Mouse (Mus musculus): ENCODE data around the gene Mid1.
"Not testable (repeated sequence)": the region's sequence is repeated elsewhere in the genome, so short reads cannot be mapped to it uniquely, and the experiment has no call there.

The Mid1 gene

GRCm38 (mm10) chrX:170000642-170001387, 315.8 kb downstream of the Mid1 start:
- not testable (repeated sequence) for DNase-seq (ENCODE audit: low spot score)

DNA sequence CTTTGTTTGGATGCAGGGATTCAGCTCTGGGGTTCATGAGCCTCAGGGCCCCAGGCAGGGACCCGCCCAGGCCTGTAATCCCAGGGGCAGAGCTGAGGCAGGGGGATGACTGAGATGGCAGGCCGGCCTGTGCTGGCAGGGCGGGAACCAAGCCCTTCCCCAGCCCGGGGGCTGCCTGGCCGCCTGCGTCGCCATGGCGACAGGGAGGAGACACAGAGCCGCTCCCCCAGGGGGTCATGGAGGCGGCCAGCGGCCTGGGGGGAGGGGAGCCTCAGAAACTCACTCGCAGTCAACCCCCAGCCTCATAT, 316.3 kb downstream of the Mid1 start:
- DNase-seq (ENCODE audit: low spot score): not testable (repeated sequence)

DNA sequence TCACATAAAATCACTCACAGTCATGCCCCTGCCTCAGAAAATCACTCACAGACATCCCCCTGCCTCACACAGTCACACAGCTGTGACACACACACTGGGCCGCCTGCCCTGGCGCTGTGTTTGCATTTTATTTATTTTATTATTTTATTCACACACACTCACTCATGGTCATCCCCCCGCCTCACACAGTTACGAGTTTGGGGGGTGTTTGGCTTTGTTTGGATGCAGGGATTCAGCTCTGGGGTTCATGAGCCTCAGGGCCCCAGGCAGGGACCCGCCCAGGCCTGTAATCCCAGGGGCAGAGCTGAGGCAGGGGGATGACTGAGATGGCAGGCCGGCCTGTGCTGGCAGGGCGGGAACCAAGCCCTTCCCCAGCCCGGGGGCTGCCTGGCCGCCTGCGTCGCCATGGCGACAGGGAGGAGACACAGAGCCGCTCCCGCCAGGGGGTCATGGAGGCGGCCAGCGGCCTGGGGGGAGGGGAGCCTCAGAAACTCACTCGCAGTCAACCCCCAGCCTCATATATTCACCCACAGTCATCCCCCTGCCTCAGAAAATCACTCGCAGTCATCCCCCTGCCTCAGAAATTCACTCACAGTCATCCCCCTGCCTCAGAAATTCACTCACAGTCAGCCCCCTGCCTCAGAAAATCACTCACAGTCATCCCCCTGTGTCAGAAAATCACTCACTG, 317.7 kb downstream of the Mid1 start:
- DNase-seq (ENCODE audit: low spot score): peak; percentile 67

GRCm38 (mm10) chrX:170003536-170003935, 318.5 kb downstream of the Mid1 start:
- DNase-seq (ENCODE audit: low spot score): not testable (repeated sequence)

- not testable (repeated sequence) for DNase-seq (ENCODE audit: low spot score)
Measured at GRCm38 (mm10) chrX:170004236-170004635, 319.2 kb downstream of the Mid1 start.

DNA sequence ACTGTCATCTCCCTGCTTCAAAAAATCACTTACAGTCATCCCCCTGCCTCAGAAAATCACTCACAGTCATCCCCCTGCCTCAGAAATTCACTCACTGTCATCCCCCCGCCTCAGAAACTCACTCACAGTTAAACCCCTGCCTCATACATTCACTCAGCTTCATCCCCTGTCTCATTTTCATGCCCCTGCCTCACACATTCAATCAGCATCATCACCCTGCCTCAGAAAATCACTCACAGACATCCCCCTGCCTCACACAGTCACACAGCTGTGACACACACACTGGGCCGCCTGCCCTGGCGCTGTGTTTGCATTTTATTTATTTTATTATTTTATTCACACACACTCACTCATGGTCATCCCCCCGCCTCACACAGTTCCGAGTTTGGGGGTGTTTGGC, 319.8 kb downstream of the Mid1 start:
- not testable (repeated sequence) for DNase-seq (ENCODE audit: low spot score)

- peak; percentile 63 for DNase-seq (ENCODE audit: low spot score)
Measured at GRCm38 (mm10) chrX:170005194-170005593, 320.2 kb downstream of the Mid1 start.

DNA sequence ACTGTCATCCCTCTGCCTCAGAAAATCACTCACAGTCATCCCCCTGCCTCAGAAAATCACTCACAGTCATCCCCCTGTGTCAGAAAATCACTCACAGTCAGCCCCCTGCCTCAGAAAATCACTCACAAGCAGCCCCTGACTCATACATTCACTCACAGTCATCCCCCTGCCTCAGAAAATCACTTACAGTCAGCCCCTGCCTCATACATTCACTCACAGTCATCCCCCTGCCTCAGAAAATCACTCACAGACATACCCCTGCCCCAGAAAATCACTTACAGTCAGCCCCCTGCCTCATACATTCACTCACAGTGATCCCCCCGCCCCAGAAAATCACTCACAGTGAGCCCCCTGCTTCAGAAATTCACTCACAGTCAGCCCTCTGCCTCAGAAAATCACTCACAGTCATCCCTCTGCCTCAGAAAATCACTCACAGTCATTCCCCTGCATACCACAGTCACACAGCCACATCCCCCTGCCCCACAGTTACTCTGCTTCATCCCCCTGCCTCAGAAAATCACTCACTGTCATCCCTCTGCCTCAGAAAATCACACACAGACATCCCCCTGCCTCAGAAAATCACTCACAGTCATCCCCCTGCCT, 320.8 kb downstream of the Mid1 start:
- DNase-seq (ENCODE audit: low spot score): not testable (repeated sequence)

GRCm38 (mm10) chrX:170006694-170007247, 321.8 kb downstream of the Mid1 start:
- not testable (repeated sequence) for DNase-seq (ENCODE audit: low spot score)

GRCm38 (mm10) chrX:170007375-170008178, 322.6 kb downstream of the Mid1 start:
- not testable (repeated sequence) for DNase-seq (ENCODE audit: low spot score)

GRCm38 (mm10) chrX:170008179-170008467, 323.1 kb downstream of the Mid1 start:
- not testable (repeated sequence) for DNase-seq (ENCODE audit: low spot score)

DNA sequence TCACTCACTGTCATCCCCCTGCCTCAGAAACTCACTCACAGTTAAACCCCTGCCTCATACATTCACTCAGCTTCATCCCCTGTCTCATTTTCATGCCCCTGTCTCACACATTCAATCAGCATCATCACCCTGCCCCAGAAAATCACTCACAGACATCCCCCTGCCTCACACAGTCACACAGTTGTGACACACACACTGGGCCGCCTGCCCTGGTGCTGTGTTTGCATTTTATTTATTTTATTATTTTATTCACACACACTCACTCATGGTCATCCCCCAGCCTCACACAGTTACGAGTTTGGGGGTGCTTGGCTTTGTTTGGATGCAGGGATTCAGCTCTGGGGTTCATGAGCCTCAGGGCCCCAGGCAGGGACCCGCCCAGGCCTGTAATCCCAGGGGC, 323.6 kb downstream of the Mid1 start:
- peak; percentile 55 for DNase-seq (ENCODE audit: low spot score)

- peak; percentile 100 for DNase-seq (ENCODE audit: low spot score)
Measured at GRCm38 (mm10) chrX:170009016-170009750, 324.2 kb downstream of the Mid1 start, which contains the start of gene Gm21887. Gene Gm21887, plus strand, starts transcription at chrX:170009659.

DNA sequence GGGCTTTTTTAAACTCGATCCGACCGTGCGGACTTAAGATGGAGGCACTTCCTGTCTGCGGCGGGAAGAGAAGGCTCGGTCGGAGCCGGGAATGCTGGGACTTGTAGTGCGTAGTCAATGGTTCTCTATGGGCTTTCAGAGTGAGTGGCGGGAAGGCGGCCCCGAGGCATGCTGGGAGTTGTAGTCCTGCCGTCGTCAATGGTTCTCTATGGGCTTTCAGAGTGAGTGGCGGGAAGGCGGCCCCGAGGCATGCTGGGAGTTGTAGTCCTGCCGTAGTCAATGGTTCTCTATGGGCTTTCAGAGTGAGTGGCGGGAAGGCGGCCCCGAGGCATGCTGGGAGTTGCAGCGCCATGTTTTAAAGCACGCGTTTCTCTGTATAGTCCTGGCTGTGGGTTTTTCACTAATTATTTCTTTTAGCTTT, 324.8 kb downstream of the Mid1 start:
- peak; percentile 100 for DNase-seq (ENCODE audit: low spot score)

DNA sequence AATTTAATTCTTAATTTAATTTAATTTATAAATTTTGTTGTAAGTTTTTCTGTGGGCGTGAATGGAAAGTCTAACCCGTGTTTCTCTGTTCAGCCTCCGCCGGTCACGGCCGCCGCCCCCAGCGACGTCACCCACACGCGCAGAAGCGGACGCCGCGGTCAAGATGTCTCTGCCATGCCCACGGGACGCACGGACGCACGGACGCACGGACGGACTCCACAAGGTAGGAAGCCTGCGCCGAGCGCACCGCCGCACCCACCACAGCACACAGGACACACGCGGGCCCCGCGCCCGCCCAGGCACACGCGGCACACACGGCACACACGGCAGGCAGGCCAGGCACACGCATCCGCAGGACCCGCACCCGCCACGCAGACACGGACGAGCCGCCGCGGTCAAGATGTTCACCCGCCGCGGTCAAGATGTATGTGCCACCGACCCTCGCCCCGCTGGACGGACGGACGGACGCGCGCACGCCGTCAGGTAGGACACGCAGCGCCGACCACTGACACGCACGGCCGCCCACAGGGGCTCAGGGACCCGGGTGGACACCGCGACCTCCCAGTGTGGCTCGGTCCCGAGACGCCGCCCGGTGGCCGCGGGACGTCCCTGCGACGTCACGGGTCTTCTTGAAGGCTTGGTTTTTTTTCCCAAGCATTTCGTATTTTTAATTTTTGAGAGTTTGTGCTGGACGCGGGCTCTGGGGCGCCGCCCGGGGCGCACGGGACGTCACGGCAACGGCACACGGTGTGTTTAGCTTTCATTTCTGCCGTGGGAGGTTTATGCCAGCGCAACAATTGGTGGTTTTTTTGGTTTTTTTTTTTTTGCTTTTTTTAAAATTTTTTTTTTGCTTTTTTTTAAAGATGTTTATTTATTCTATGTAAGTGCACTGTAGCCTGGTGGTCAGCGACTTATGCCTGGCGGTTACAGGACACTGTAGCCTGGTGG, 325.9 kb downstream of the Mid1 start:
- DNase-seq (ENCODE audit: low spot score): peak; percentile 72

DNA sequence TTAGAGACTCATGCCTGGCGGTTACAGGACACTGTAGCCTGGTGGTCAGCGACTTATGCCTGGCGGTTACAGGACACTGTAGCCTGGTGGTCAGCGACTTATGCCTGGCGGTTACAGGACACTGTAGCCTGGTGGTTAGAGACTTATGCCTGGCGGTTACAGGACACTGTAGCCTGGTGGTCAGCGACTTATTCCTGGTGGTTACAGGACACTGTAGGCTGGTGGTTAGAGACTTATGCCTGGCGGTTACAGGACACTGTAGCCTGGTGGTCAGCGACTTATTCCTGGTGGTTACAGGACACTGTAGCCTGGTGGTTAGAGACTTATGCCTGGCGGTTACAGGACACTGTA, 326.5 kb downstream of the Mid1 start:
- not testable (repeated sequence) for DNase-seq (ENCODE audit: low spot score)

DNA sequence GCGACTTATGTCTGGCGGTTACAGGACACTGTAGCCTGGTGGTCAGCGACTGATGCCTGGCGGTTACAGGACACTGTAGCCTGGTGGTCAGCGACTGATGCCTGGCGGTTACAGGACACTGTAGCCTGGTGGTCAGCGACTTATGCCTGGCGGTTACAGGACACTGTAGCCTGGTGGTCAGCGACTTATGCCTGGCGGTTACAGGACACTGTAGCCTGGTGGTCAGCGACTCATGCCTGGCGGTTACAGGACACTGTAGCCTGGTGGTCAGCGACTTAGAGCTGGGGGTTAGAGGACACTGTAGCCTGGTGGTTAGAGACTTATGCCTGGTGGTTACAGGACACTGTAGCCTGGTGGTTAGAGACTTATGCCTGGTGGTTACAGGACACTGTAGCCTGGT, 328.4 kb downstream of the Mid1 start:
- not testable (repeated sequence) for DNase-seq (ENCODE audit: low spot score)

- DNase-seq (ENCODE audit: low spot score): not testable (repeated sequence)
Measured at GRCm38 (mm10) chrX:170014038-170014437, 329.0 kb downstream of the Mid1 start.

GRCm38 (mm10) chrX:170015883-170016282, 330.9 kb downstream of the Mid1 start:
- not testable (repeated sequence) for DNase-seq (ENCODE audit: low spot score)
